Mouse (Mus musculus) right cerebral cortex, adult 2 months (tissue): ENCODE measurements at regions not wholly inside any gene's neighbourhood (a gene's known extent, or its start where the extent isn't known, plus 50 kb on each side); places are given as distances from the start of the nearest gene placed in this dataset.
A peak's percentile ranks its signal among the peaks of the same experiment; 100 is the strongest.

Experiments used
- DNase-seq, 2 experiments: peaks; one replicate each; pipeline ENCODE4 v3.0.0; 2021 to 2022; ENCODE audit warnings: low spot score in 2 of 2

DNA sequence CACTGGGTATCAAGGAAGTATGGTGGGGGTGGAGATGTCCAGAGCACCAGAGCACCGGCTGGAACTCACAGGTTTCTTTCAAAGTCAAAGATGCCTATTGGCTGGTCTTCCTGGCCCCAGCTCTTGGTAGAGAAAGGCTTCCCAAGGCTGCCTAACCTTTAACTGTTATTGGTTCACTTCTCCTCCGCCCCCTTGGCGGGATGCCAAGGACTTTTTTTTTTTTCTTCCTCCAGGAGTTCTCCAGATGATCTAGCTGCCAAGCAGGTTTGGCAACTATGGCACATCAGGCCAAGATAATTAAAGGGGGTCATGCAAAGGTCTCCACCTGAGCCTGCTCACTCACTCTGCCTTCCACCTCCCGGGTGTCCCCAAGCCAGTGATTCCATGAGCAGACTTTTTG is 67.5 kb downstream of the Sc5d start:
- DNase-seq = no peak

GRCm38 (mm10) chr9:42196110-42196509 is 67.9 kb downstream of the Sc5d start:
- no peak for DNase-seq

- DNase-seq = no peak
Measured at GRCm38 (mm10) chr9:42195651-42196050, 68.4 kb downstream of the Sc5d start.

DNA sequence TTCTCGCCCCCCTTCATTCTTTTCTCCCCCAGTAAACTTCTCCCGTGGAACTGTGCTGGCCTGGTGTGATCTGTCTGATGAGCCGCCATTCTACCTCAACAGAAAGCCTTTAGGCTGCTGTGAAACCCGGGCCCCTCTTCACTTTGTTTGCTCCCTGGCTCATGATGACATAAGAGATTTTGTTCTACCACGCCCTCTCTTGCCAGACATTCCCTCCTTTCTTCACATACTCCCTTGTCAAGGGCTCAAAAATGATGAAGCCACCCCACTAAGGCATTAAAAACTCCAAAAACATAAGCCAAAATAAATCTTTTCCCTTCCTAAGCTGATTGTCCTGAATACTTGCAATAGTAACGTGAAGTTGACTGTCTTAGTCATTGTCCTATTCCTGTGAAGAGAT is 69.1 kb downstream of the Sc5d start:
- no peak for DNase-seq

GRCm38 (mm10) chr9:42194176-42194575 is 69.9 kb downstream of the Sc5d start:
- DNase-seq = no peak

DNA sequence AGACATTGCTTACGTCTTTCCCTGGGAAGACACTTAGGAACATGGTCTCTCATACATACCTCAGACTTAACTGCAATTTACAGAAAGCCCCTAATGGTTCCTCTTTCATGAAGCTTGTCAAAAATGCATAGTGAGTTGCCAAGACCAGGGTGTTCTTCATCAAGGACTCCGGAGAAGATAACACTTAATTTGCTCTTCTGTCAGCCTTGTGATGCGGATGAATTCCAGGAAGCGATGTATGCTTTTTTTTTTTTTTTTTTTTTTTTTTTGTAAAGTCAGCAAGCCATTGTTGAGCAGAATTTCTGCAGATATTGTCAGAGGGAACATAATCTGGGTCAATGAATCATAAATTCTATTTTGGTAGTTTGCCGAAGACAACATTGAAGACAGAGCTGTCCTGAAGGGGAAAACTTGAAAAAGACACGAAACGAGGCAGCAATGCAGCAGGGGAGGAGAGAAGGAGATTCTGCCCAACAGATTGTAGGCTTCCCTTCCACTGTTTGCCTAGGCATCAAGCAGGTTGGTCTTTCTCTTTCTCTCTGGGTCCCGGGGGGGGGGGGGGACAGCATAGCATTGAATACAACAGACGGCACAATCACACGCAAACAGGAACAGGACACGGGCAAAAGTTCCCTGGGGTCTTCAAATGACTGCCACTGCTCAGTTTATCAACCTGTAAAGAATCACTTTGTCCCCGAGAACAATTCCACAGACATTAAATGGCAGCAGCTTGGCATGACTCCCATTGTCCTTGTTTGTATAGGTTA is 69.1 kb upstream of the Sorl1 start:
- no peak for DNase-seq

DNA sequence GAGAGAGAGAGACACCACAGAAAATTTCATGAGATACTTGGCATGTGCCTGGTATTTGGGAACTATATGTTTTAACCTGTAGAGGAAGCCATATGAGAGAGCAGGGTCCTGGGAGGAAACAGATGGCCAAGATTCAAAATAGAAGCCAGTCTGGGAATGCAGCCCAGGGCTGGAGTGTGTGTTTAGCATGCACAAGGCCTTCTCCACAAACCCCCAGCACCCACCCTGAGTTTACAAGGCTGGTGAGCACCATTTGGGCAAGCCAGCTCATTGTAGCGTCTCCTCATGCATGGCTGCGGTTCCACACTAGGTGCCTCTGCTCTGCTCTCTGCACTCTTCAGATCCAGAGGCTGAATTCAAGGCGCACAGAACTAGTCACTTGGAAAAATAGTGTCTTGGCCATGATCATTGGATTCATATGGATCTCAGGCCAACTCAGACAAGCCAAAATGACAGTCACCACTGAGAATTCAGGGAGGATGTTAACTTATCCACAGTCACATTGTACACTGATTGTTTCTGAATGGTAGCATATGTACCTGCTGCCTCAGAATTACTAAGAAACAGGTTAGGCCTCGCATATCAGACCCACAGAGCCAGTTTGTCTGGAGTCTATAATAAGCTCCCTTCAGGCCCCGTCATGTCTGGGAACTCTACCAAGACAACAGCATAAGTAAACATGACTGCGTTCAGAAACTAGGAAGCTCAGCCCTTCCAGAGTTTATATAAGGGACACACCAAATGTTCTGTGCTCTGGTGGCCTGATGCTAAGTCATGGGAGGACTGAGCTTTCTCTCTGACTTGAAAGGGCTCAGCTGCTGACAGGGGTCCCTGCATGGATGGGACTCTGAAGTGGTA is 63.5 kb upstream of the Sorl1 start:
- DNase-seq = peak; percentile 60 to 74

DNA sequence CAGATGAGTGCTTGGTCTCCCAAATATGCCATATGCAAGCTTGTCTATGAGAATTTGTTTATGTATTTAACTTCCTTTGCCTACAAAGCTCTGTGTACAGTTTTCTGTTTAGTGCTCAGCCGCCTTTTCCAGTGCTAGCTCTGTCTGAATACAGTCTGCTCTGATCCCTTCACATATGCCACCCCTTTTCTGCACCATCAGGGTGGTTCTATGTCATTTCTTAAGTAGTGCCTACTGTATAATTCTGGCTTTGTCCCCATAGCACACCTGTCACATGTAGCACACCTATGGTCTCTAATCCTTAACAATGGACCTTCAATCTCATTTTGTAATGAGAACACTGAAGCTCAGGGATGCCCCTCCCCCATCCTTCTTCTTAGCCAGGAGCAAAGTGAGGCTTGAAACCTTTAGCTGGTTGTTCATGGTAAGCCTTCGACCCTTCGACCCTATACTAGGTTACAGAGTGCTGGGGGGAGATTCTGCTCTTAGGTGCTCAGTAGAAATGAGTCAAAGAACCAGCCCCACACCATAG is 60.1 kb upstream of the Sorl1 start:
- no peak for DNase-seq

DNA sequence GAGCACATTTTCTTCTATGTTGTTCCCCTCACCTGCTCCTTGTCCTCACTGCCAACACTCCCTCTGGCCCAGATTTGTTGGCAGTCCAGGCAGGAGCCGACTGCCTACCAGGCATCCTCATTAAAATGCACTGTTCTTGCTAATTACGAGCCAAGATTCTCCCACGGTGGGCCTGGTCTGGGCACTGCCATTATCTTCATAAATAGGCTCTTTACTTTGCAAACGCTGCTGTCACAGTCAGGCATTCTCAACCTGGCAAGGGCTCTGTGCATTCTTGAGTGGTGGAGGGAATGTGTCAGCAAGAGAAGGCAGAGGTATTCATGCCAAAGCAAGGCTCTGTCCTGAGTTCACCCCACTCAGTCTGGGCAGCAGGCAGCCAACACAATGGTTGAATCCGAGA is 59.4 kb upstream of the Sorl1 start:
- peak; percentile 71 to 84 for DNase-seq

GRCm38 (mm10) chr9:42182400-42182799 is 58.3 kb upstream of the Sorl1 start:
- no peak for DNase-seq

GRCm38 (mm10) chr9:42180152-42180551 is 56.1 kb upstream of the Sorl1 start:
- no peak for DNase-seq

DNA sequence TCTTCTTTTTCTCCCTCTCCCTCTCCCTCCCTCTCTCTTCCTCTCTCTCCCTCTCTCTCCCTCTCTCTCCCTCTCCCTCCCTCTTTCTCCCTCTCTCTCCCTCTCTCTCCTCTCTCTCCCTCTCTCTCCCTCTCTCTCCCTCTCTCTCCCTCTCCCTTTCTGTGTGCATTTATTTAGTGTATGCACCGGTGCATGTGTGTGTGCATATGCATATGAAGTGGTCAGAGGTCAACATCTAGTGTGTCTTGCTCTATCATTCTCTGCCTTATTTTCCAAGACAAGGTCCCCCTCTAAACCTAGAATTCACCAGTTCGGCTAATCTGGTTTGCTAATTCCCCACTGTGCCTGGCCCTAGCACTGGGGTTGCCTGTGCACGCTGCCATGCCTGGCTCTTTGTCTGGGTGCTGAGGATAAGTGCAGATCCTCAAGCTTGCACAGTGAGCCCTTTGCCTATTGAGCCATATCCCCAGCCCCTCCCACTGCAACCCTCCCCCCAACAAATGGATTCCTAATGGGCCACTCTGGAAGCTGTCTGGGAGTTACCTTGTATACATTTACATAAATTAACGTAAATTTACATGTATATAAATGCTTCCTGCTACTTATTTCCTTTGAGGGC is 54.8 kb upstream of the Sorl1 start:
- no peak for DNase-seq

GRCm38 (mm10) chr9:42174349-42174955 is 50.4 kb upstream of the Sorl1 start:
- no peak for DNase-seq
